Mouse (Mus musculus) subcutaneous adipose tissue, adult 2 months (tissue): Measurements from ENCODE around the gene Epha7. TPM values are rescaled to one million over a fixed set of nuclear protein-coding genes. Genes with fewer than 3 reads are reported as not detected.

Source experiments
- polyA plus RNA-seq: library from polyadenylated mRNA; depleted of rRNA; stranded (reverse); fragments of >200 nt; gene quantifications from 2 replicates; pipeline ENCODE4 v1.2.3, GENCODE M21; 2012; ENCODE audit warnings: low replicate concordance; rRNA removed

The Epha7 gene
- polyA plus RNA-seq, result 0.17 and 2.3 TPM in 2 replicates

GRCm38 (mm10) chr4:28812691-28813289 lies at the start of gene Epha7:
Gene Epha7, plus strand, starts transcription at chr4:28813131.

